Mouse (Mus musculus) bone marrow macrophage, adult 2 months (primary cell): Measurements from ENCODE around the gene Nfib. TPM values are rescaled to one million over a fixed set of nuclear protein-coding genes. Genes with fewer than 3 reads are reported as not detected.

Experiments
- H3K27ac ChIP-seq: 2 replicates; pipeline ENCODE4 v1.5.1; 2012; ENCODE audit warnings: low read depth, low read length; ENCODE audit not compliant: insufficient read depth
- H3K4me1 ChIP-seq: 2 replicates; pipeline ENCODE4 v1.6.1; 2012; ENCODE audit warnings: low read length; ENCODE audit not compliant: control insufficient read depth, insufficient read depth
- H3K4me3 ChIP-seq: 2 replicates; pipeline ENCODE4 v1.5.1; 2012; ENCODE audit warnings: mild to moderate bottlenecking, low read length, moderate library complexity; ENCODE audit not compliant: insufficient read depth
- CTCF ChIP-seq: IDR thresholded peaks from 2 replicates; pipeline ENCODE4 v1.5.1; 2012; ENCODE audit warnings: low read depth, mild to moderate bottlenecking, low read length, moderate library complexity
- POLR2A ChIP-seq: IDR thresholded peaks from 2 replicates; pipeline ENCODE4 v1.6.1; 2012; ENCODE audit warnings: mild to moderate bottlenecking, low read depth, low read length, borderline replicate concordance
- polyA plus RNA-seq: library from polyadenylated mRNA; stranded (reverse); fragments of >200 nt; gene quantifications from 2 replicates; pipeline ENCODE4 v1.2.4, GENCODE M21; 2012; ENCODE audit not compliant: missing spikeins, insufficient read depth, insufficient read length

The Nfib gene
- polyA plus RNA-seq, 1 experiment, result 0.56 TPM

- Histone ChIP-seq H3K27ac (no peak overlapping the region), H3K4me3 (no peak overlapping the region), H3K4me1 (0 out of 2 replicates have a peak, but pooled peaks cover 1% of the 10 kb centered on the region)
- TF ChIP-seq POLR2A, result no peak
Measured at GRCm38 (mm10) chr4:82508281-82508687, 197.3 kb downstream of the Nfib start.

- Histone ChIP-seq H3K4me3 (no peak overlapping the region), H3K27ac (no peak overlapping the region)
- TF ChIP-seq POLR2A (no peak), CTCF (no peak)
Measured at GRCm38 (mm10) chr4:82507541-82508280, 197.8 kb downstream of the Nfib start.

GRCm38 (mm10) chr4:82506731-82507331 is 198.7 kb downstream of the Nfib start:
- H3K4me3 ChIP-seq, result no peak overlapping the region
- no peaks in the 10 kb centered on the region for H3K4me1 ChIP-seq
- TF ChIP-seq CTCF, result no peak
- H3K27ac ChIP-seq, result no peak overlapping the region

More at GRCm38 (mm10) chr4:82507541-82508280, 197.8 kb downstream of the Nfib start:
- H3K4me1 ChIP-seq, result no peaks in the 10 kb centered on the region

GRCm38 (mm10) chr4:82506081-82506730 is 199.3 kb downstream of the Nfib start:
- TF ChIP-seq POLR2A, result no peak
- TF ChIP-seq CTCF, result no peak

GRCm38 (mm10) chr4:82505121-82506031 is 200.2 kb downstream of the Nfib start:
- H3K27ac ChIP-seq, result no peak overlapping the region
- no peaks in the 10 kb centered on the region for H3K4me1 ChIP-seq
- TF ChIP-seq POLR2A, result no peak
- TF ChIP-seq CTCF, result no peak
- no peak overlapping the region for H3K4me3 ChIP-seq

More at GRCm38 (mm10) chr4:82506081-82506730, 199.3 kb downstream of the Nfib start:
- Histone ChIP-seq H3K4me3 (no peak overlapping the region), H3K4me1 (no peaks in the 10 kb centered on the region), H3K27ac (no peak overlapping the region)

- Histone ChIP-seq H3K4me1 (no peaks in the 10 kb centered on the region), H3K4me3 (no peak overlapping the region), H3K27ac (no peak overlapping the region)
- TF ChIP-seq CTCF (no peak), POLR2A (no peak)
Measured at GRCm38 (mm10) chr4:82504284-82505120, 201.0 kb downstream of the Nfib start.

GRCm38 (mm10) chr4:82504015-82504283 is 201.6 kb downstream of the Nfib start:
- no peak overlapping the region for H3K4me3 ChIP-seq
- H3K27ac ChIP-seq, result no peak overlapping the region
- TF ChIP-seq POLR2A (no peak), CTCF (no peak)
- H3K4me1 ChIP-seq, result no peaks in the 10 kb centered on the region

GRCm38 (mm10) chr4:82503274-82504014 is 202.1 kb downstream of the Nfib start:
- TF ChIP-seq CTCF (no peak), POLR2A (no peak)
- Histone ChIP-seq H3K4me1 (no peaks in the 10 kb centered on the region), H3K27ac (no peak overlapping the region), H3K4me3 (no peak overlapping the region)
